Mouse (Mus musculus): ENCODE measurements around the gene Bcat1. TPM values are rescaled to one million over a fixed set of nuclear protein-coding genes. Genes with fewer than 3 reads are reported as not detected.
A peak's percentile ranks its signal among the peaks of the same experiment; 100 is the strongest.

The Bcat1 gene
- polyA plus RNA-seq, 1 experiment from 2014 or later = 126 TPM

GRCm38 (mm10) chr6:144984221-144984620, 91.8 kb downstream of the Bcat1 start:
- Histone ChIP-seq H3K36me3 (replicated peaks) (no peaks in the 10 kb centered on the region), H3K27me3 (replicated peaks; ENCODE audit: low read depth, poor library complexity, severe bottlenecking) (no peaks in the 10 kb centered on the region), H3K4me1 (peaks cover 5% of the 10 kb centered on the region; the same call in 1 of the 2 replicates), H3K9me3 (0 out of 2 replicates have a peak, but pooled peaks cover 4% of the 10 kb centered on the region), H3K4me3 (no peak overlapping the region), H3K27ac (replicated peaks) (no peak overlapping the region)
- WGBS = 95% methylated on average over 8 of the region's 8 CpGs
- no peak for DNase-seq (ENCODE audit: low spot score)

- Histone ChIP-seq H3K4me3 (no peak overlapping the region), H3K27me3 (replicated peaks; ENCODE audit: low read depth, poor library complexity, severe bottlenecking) (no peaks in the 10 kb centered on the region), H3K36me3 (replicated peaks) (no peaks in the 10 kb centered on the region), H3K27ac (replicated peaks) (no peak overlapping the region), H3K9me3 (no peaks in the 10 kb centered on the region), H3K4me1 (peaks cover 1% of the 10 kb centered on the region; the same call in 1 of the 2 replicates)
- no peak for DNase-seq (ENCODE audit: low spot score)
- 83% methylated on average over 3 of the region's 3 CpGs for WGBS
These were observed 93.9 kb downstream of the Bcat1 start for GRCm38 (mm10) chr6:144982093-144982492.

- Histone ChIP-seq H3K36me3 (replicated peaks) (no peaks in the 10 kb centered on the region), H3K4me1 (no peaks in the 10 kb centered on the region), H3K4me3 (no peak overlapping the region), H3K27ac (replicated peaks) (no peak overlapping the region), H3K27me3 (replicated peaks; ENCODE audit: low read depth, poor library complexity, severe bottlenecking) (no peaks in the 10 kb centered on the region), H3K9me3 (0 out of 2 replicates have a peak, but pooled peaks cover 2% of the 10 kb centered on the region)
- no peak for DNase-seq (ENCODE audit: low spot score)
- WGBS = 87% methylated on average over 8 of the region's 8 CpGs
These were observed 103.6 kb downstream of the Bcat1 start for GRCm38 (mm10) chr6:144972351-144972750.

GRCm38 (mm10) chr6:144970900-144971299, 105.1 kb downstream of the Bcat1 start:
- Histone ChIP-seq H3K4me3 (no peak overlapping the region), H3K9me3 (0 out of 2 replicates have a peak, but pooled peaks cover 2% of the 10 kb centered on the region), H3K4me1 (no peaks in the 10 kb centered on the region), H3K36me3 (replicated peaks) (no peaks in the 10 kb centered on the region), H3K27ac (replicated peaks) (no peak overlapping the region), H3K27me3 (replicated peaks; ENCODE audit: low read depth, poor library complexity, severe bottlenecking) (no peaks in the 10 kb centered on the region)
- DNase-seq (ENCODE audit: low spot score) = peak; percentile 22
- 82% methylated on average over 4 of the region's 4 CpGs for WGBS

GRCm38 (mm10) chr6:144967536-144967935, 108.4 kb downstream of the Bcat1 start:
- Histone ChIP-seq H3K4me1 (no peaks in the 10 kb centered on the region), H3K36me3 (replicated peaks) (no peaks in the 10 kb centered on the region), H3K4me3 (no peak overlapping the region), H3K9me3 (no peaks in the 10 kb centered on the region), H3K27me3 (replicated peaks; ENCODE audit: low read depth, poor library complexity, severe bottlenecking) (no peaks in the 10 kb centered on the region), H3K27ac (replicated peaks) (no peak overlapping the region)
- 72% methylated on average over 6 of the region's 6 CpGs for WGBS
- DNase-seq (ENCODE audit: low spot score) = no peak

GRCm38 (mm10) chr6:144964205-144964604, 111.8 kb downstream of the Bcat1 start:
- Histone ChIP-seq H3K36me3 (replicated peaks) (no peaks in the 10 kb centered on the region), H3K4me3 (no peak overlapping the region)
- 85% methylated on average over 4 of the region's 4 CpGs for whole genome bisulfite sequencing

GRCm38 (mm10) chr6:144963156-144963555, 112.8 kb downstream of the Bcat1 start:
- H3K27me3 ChIP-seq (replicated peaks; ENCODE audit: low read depth, poor library complexity, severe bottlenecking) = no peaks in the 10 kb centered on the region
- no peaks in the 10 kb centered on the region for H3K4me1 ChIP-seq
- no peak for DNase-seq (ENCODE audit: low spot score)
- no peak overlapping the region for H3K4me3 ChIP-seq
- H3K36me3 ChIP-seq (replicated peaks) = no peaks in the 10 kb centered on the region
- no peaks in the 10 kb centered on the region for H3K9me3 ChIP-seq
- no peak overlapping the region for H3K27ac ChIP-seq (replicated peaks)
- WGBS = 83% methylated on average over 8 of the region's 8 CpGs

More at GRCm38 (mm10) chr6:144964205-144964604, 111.8 kb downstream of the Bcat1 start:
- Histone ChIP-seq H3K4me1 (no peaks in the 10 kb centered on the region), H3K27me3 (replicated peaks; ENCODE audit: low read depth, poor library complexity, severe bottlenecking) (no peaks in the 10 kb centered on the region), H3K27ac (replicated peaks) (no peak overlapping the region), H3K9me3 (no peaks in the 10 kb centered on the region)
- DNase-seq (ENCODE audit: low spot score) = no peak

- no peaks in the 10 kb centered on the region for H3K4me1 ChIP-seq
- 71% methylated on average over 4 of the region's 4 CpGs for WGBS
- H3K9me3 ChIP-seq = no peaks in the 10 kb centered on the region
- no peak overlapping the region for H3K27ac ChIP-seq (replicated peaks)
- no peaks in the 10 kb centered on the region for H3K36me3 ChIP-seq (replicated peaks)
- no peak overlapping the region for H3K4me3 ChIP-seq
- DNase-seq (ENCODE audit: low spot score) = no peak
- H3K27me3 ChIP-seq (replicated peaks; ENCODE audit: low read depth, poor library complexity, severe bottlenecking) = no peaks in the 10 kb centered on the region
These were observed 114.0 kb downstream of the Bcat1 start for GRCm38 (mm10) chr6:144962013-144962354.

- Histone ChIP-seq H3K9me3 (no peaks in the 10 kb centered on the region), H3K27me3 (replicated peaks; ENCODE audit: low read depth, poor library complexity, severe bottlenecking) (no peaks in the 10 kb centered on the region), H3K4me1 (no peaks in the 10 kb centered on the region), H3K36me3 (replicated peaks) (no peaks in the 10 kb centered on the region), H3K27ac (replicated peaks) (no peak overlapping the region), H3K4me3 (no peak overlapping the region)
- no peak for DNase-seq (ENCODE audit: low spot score)
- WGBS = 89% methylated on average over 25 of the region's 25 CpGs
These were observed 114.6 kb downstream of the Bcat1 start for GRCm38 (mm10) chr6:144961253-144962012.

- Histone ChIP-seq H3K36me3 (replicated peaks) (no peaks in the 10 kb centered on the region), H3K27ac (replicated peaks) (no peak overlapping the region), H3K27me3 (replicated peaks; ENCODE audit: low read depth, poor library complexity, severe bottlenecking) (no peaks in the 10 kb centered on the region), H3K4me1 (peaks cover 5% of the 10 kb centered on the region; the same call in 1 of the 2 replicates), H3K9me3 (no peaks in the 10 kb centered on the region), H3K4me3 (no peak overlapping the region)
- WGBS = 53% methylated on average over 14 of the region's 14 CpGs
- DNase-seq (ENCODE audit: low spot score) = no peak
These were observed 120.0 kb downstream of the Bcat1 start for GRCm38 (mm10) chr6:144955887-144956547.

- Histone ChIP-seq H3K27ac (replicated peaks) (no peak overlapping the region), H3K9me3 (no peaks in the 10 kb centered on the region), H3K4me1 (peaks cover 5% of the 10 kb centered on the region; the same call in 1 of the 2 replicates), H3K36me3 (replicated peaks) (no peaks in the 10 kb centered on the region), H3K4me3 (no peak overlapping the region), H3K27me3 (replicated peaks; ENCODE audit: low read depth, poor library complexity, severe bottlenecking) (no peaks in the 10 kb centered on the region)
- no peak for DNase-seq (ENCODE audit: low spot score)
- WGBS = 88% methylated on average over 6 of the region's 6 CpGs
These were observed 123.1 kb downstream of the Bcat1 start for GRCm38 (mm10) chr6:144952885-144953284.

GRCm38 (mm10) chr6:144944435-144945365, 131.3 kb downstream of the Bcat1 start:
- Histone ChIP-seq H3K4me3 (no peak overlapping the region), H3K9me3 (no peaks in the 10 kb centered on the region), H3K27me3 (replicated peaks; ENCODE audit: low read depth, poor library complexity, severe bottlenecking) (no peaks in the 10 kb centered on the region), H3K36me3 (replicated peaks) (no peaks in the 10 kb centered on the region), H3K4me1 (peaks cover 42% of the 10 kb centered on the region), H3K27ac (replicated peaks) (peak overlapping the region; percentile 65)
- peak; percentile 75 for DNase-seq (ENCODE audit: low spot score)
- WGBS = 37% methylated on average over 10 of the region's 10 CpGs
